Mouse (Mus musculus) stomach, adult 2 months (tissue): ENCODE data around the gene Vmn2r107. TPM values are rescaled to one million over a fixed set of nuclear protein-coding genes. Genes with fewer than 3 reads are reported as not detected.

ENCODE experiments used
- polyA plus RNA-seq: library from polyadenylated mRNA; depleted of rRNA; stranded (reverse); fragments of >200 nt; gene quantifications from 2 replicates; pipeline ENCODE4 v1.2.3, GENCODE M21; 2012; rRNA removed

Gene Vmn2r107
- not detected in 2 replicates for polyA plus RNA-seq

DNA sequence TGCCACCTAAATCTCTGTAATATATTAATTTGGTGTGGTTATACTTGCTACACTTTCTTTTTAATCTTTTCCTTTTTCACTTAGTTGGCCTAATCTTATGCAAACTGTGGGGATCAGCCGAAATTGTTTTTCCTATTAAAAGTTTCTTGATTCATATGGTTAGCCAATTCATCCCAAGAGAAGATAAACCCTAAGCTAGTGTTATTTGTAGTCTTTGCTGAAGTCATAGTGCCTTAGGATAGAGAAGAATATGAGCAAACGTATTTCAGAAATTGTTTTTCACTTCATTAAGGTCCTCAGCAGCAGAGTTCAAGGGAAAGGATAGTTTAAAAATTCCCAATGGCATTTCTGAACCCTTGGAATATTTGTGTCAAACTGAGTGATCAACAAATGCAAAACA, at the start of gene Vmn2r107:
Gene Vmn2r107 (plus strand): TSS at position 301 of the 400 bp plus-strand sequence.

DNA sequence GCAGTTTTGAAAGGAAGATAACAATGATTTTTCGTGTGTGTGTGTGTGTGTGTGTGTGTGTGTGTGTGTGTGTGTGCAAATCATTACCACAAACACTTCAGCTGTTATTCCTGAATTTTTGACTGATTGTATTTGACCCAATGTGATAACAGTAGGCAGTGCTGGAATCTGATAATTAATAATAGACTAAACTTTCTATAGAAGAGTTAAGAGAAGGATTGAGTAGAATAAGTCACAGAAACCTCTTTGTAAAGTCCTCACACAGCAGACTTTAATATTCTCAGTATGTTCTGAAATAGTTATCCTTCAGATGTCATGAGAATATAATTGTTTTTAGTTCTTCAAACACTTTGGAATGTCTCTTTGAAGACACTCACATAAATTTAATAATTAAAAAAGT, 68.8 kb downstream of the Vmn2r107 start, which contains the start of gene Vmn1r224:
Gene Vmn1r224 (plus strand): TSS at position 301 of the 400 bp plus-strand sequence.

Other genes with a start within 250 kb of the Vmn2r107 start
- gene Fpr-rs7, start 231.0 kb upstream of the Vmn2r107 start, polyA plus RNA-seq = not detected in 2 replicates
- gene Fpr-rs6, start 162.1 kb upstream of the Vmn2r107 start, polyA plus RNA-seq = not detected in 2 replicates
- not detected in 2 replicates for gene Vmn2r105, start 110.2 kb upstream of the Vmn2r107 start, polyA plus RNA-seq
- gene Vmn2r106, start 59.7 kb upstream of the Vmn2r107 start, polyA plus RNA-seq = not detected in 2 replicates
- gene Vmn1r224, start 68.9 kb downstream of the Vmn2r107 start, polyA plus RNA-seq = not detected in 2 replicates
- gene Vmn2r108, start 136.1 kb downstream of the Vmn2r107 start, polyA plus RNA-seq = not detected in 2 replicates
- not detected in 2 replicates for gene Vmn1r225, start 152.9 kb downstream of the Vmn2r107 start, polyA plus RNA-seq
- not detected in 2 replicates for gene Vmn2r109, start 219.5 kb downstream of the Vmn2r107 start, polyA plus RNA-seq